Mouse (Mus musculus) small intestine, adult 2 months (tissue): Measurements from ENCODE around the gene Acp5. TPM values are rescaled to one million over a fixed set of nuclear protein-coding genes. Genes with fewer than 3 reads are reported as not detected.
"Not testable (repeated sequence)": the region's sequence is repeated elsewhere in the genome, so short reads cannot be mapped to it uniquely, and the experiment has no call there.

Experiments
- H3K27ac ChIP-seq: fragments of 200-500 bp; 2 replicates; pipeline ENCODE4 v1.5.1; 2012; ENCODE audit warnings: low read depth, low read length, control low read depth, inconsistent platforms; ENCODE audit not compliant: insufficient read depth
- H3K27me3 ChIP-seq: fragments of 200-500 bp; 2 replicates; pipeline ENCODE4 v1.6.1; 2012; ENCODE audit warnings: mild to moderate bottlenecking, moderate library complexity, low read length, inconsistent platforms; ENCODE audit not compliant: control insufficient read depth, insufficient read depth
- H3K36me3 ChIP-seq: fragments of 200-500 bp; 2 replicates; pipeline ENCODE4 v1.6.1; 2012; ENCODE audit warnings: mild to moderate bottlenecking, low read length, control low read depth, inconsistent platforms; ENCODE audit not compliant: control insufficient read depth, insufficient read depth
- H3K4me1 ChIP-seq: fragments of 200-500 bp; 2 replicates; pipeline ENCODE4 v1.6.1; 2012; ENCODE audit warnings: low read length, inconsistent platforms, mixed read lengths; ENCODE audit not compliant: control insufficient read depth, insufficient read depth, insufficient read length
- H3K4me3 ChIP-seq: fragments of 200-500 bp; 2 replicates; pipeline ENCODE4 v1.5.1; 2012; ENCODE audit warnings: low read depth, mild to moderate bottlenecking, control low read depth, inconsistent platforms, low read length, moderate library complexity
- CTCF ChIP-seq: fragments of 200-500 bp; IDR thresholded peaks from 2 replicates; pipeline ENCODE4 v1.5.1; 2012; ENCODE audit warnings: low read depth, mild to moderate bottlenecking, control low read depth, inconsistent platforms, low read length, moderate library complexity, mixed read lengths; ENCODE audit not compliant: insufficient replicate concordance, insufficient read length; ENCODE audit errors: extremely low read depth
- POLR2A ChIP-seq: fragments of 200-500 bp; IDR thresholded peaks from 2 replicates; pipeline ENCODE4 v1.6.1; 2012; ENCODE audit warnings: low read depth, mild to moderate bottlenecking, control low read depth, inconsistent platforms, low read length, moderate library complexity
- WGBS: fragments of 180-500 bp; shearing (Covaris S2); methylation state at CpG from one replicate; pipeline ENCODE4 v1.1.7; 2018; 5-methylcytosine and 5-hydroxymethylcytosine counted together
- polyA plus RNA-seq: library from polyadenylated mRNA; depleted of rRNA; stranded (reverse); fragments of >200 nt; gene quantifications from 2 replicates; pipeline ENCODE4 v1.2.3, GENCODE M21; 2012

The Acp5 gene
- polyA plus RNA-seq, 1 experiment, result 203 TPM

DNA sequence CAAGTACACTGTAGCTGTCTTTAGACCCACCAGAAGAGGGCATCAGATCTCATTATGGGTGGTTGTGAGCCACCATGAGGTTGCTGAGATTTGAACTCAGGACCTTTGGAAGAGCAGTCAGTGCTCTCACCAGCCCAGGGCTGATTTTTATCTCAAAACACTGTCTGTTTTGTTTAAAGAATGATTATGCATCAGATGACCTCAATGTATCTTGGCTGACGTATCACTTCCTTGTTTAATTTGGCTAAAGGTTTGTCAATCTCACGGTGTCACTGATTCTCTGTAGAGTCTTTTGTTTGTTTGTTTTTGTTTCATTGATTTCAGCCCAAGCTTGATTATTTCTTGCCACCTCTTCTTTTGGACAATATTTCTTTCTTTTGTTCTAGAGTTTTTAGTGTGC lies 15.4 kb upstream of the Acp5 start:
- H3K4me3 ChIP-seq, result no peak overlapping the region
- no peak overlapping the region for H3K27ac ChIP-seq
- H3K27me3 ChIP-seq, result no peaks in the 10 kb centered on the region
- H3K36me3 ChIP-seq, result no peaks in the 10 kb centered on the region
- TF ChIP-seq CTCF, result no peak
- TF ChIP-seq POLR2A, result no peak
- H3K4me1 ChIP-seq, result peaks cover 7% of the 10 kb centered on the region; the same call in 1 of the 2 replicates
- WGBS, result 15% methylated on average over 2 of the region's 2 CpGs

- not testable (repeated sequence) for H3K27ac ChIP-seq, H3K36me3 ChIP-seq, H3K4me1 ChIP-seq, H3K4me3 ChIP-seq, H3K27me3 ChIP-seq
- WGBS, result 55% methylated on average over 7 of the region's 7 CpGs
Measured at GRCm38 (mm10) chr9:22150249-22150693, 14.8 kb upstream of the Acp5 start.

GRCm38 (mm10) chr9:22149426-22150248 lies 14.1 kb upstream of the Acp5 start:
- no peaks in the 10 kb centered on the region for H3K27me3 ChIP-seq
- TF ChIP-seq POLR2A (no peak), CTCF (no peak)
- H3K4me1 ChIP-seq, result peaks cover 4% of the 10 kb centered on the region; the same call in 1 of the 2 replicates
- H3K36me3 ChIP-seq, result no peaks in the 10 kb centered on the region
- no peak overlapping the region for H3K4me3 ChIP-seq
- 53% methylated on average over 20 of the region's 20 CpGs for WGBS
- no peak overlapping the region for H3K27ac ChIP-seq

DNA sequence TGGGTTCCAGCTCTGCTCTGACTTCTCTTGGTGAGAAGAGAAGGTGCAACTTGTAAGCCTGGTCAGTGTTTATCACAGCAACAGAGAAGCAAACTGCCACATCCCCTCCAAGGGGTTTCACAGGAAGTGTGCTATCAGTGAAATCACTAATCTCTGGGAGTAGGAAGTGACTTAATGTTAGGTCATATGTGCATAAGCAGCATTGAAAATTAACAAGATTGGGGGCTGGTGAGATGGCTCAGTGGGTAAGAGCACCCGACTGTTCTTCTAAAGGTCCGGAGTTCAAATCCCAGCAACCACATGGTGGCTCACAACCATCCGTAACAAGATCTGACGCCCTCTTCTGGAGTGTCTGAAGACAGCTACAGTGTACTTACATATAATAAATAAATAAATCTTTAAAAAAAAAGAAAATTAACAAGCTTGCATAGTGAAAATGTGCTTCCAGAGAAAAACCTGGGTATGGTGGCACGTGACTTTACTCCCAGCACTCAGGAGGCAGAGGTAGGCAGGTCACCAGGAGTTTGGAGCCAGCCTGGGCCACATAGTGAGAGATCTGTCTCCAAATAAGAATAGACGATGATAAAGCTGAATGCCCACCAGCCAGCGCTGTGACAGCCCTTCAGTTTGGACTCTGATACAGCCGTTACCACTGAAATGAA lies 8.9 kb upstream of the Acp5 start:
- no peaks in the 10 kb centered on the region for H3K36me3 ChIP-seq
- 81% methylated on average over 8 of the region's 8 CpGs for WGBS

DNA sequence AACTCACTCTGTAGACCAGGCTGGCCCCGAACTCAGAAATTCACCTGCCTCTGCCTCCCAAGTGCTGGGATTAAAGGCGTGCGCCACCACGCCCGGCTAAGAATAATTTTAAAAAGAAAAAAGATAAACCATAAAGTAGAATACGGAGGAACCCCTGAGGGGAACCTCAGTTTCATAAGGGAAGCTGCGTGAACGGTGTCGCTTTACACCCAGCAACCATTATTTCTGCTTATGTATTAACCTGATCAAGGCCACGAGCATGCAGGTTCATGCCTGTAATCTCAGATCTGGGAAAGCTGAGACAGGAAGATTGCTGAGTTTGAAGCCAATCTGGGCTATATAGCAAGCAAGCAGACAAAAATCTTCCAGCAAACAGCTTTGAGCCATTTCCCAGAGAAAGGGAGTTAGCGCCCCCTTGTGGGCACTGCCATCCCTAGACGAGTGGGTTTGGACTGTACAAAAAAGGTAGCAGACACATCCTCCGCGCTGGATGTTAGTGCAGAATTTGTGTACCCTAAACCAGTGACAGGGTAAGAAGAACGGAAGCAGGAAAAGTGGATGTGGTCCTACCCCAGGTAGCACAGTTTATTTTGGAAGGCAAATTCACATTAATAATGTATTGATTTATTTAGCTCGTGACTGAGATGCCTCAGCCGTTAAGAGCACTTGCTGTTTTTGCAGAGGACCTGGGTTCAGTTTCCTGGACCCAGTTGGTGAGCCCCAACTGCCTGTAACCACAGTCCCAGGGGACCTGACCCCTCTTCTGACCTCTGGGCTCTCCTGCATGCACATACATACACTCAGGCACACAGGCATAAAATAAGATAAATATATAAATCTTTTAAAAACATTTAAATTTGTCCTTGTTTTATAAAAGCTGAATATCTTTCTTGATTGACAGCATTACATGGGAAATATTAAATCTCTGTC lies 7.9 kb upstream of the Acp5 start:
- TF ChIP-seq POLR2A, result no peak
- peak; percentile 94; the same call in 1 of the 2 replicates for TF ChIP-seq CTCF
- Histone ChIP-seq H3K27me3 (no peaks in the 10 kb centered on the region), H3K27ac (no peak overlapping the region), H3K4me3 (no peak overlapping the region), H3K4me1 (no peaks in the 10 kb centered on the region), H3K36me3 (no peaks in the 10 kb centered on the region)
- WGBS, result 48% methylated on average over 17 of the region's 17 CpGs

More for the DNA sequence above, 8.9 kb upstream of the Acp5 start:
- TF ChIP-seq CTCF, result no peak
- no peak for TF ChIP-seq POLR2A
- no peak overlapping the region for H3K27ac ChIP-seq
- no peaks in the 10 kb centered on the region for H3K4me1 ChIP-seq
- no peaks in the 10 kb centered on the region for H3K27me3 ChIP-seq
- H3K4me3 ChIP-seq, result no peak overlapping the region

- H3K36me3 ChIP-seq, result no peaks in the 10 kb centered on the region
- TF ChIP-seq POLR2A (no peak), CTCF (no peak)
- no peak overlapping the region for H3K4me3 ChIP-seq
- H3K27ac ChIP-seq, result no peak overlapping the region
- peaks cover 15% of the 10 kb centered on the region for H3K4me1 ChIP-seq
- H3K27me3 ChIP-seq, result no peaks in the 10 kb centered on the region
- 90% methylated on average over 5 of the region's 5 CpGs for WGBS
Measured at GRCm38 (mm10) chr9:22139746-22140145, 4.2 kb upstream of the Acp5 start.

- 35% methylated on average over 2 of the region's 2 CpGs for WGBS
- Histone ChIP-seq H3K36me3 (no peaks in the 10 kb centered on the region), H3K4me3 (no peak overlapping the region), H3K27me3 (no peaks in the 10 kb centered on the region), H3K4me1 (peaks cover 20% of the 10 kb centered on the region), H3K27ac (no peak overlapping the region)
- TF ChIP-seq POLR2A, result no peak
- TF ChIP-seq CTCF, result peak; percentile 72; the same call in 1 of the 2 replicates
Measured at GRCm38 (mm10) chr9:22138480-22138879, 3.0 kb upstream of the Acp5 start.
